Mouse (Mus musculus): ENCODE results near the gene Edem3. TPM values are rescaled to one million over a fixed set of nuclear protein-coding genes. Genes with fewer than 3 reads are reported as not detected.

The Edem3 gene
- total and polyA plus RNA-seq, 2 experiments from 2014 or later: 6.6 to 16.5 TPM

DNA sequence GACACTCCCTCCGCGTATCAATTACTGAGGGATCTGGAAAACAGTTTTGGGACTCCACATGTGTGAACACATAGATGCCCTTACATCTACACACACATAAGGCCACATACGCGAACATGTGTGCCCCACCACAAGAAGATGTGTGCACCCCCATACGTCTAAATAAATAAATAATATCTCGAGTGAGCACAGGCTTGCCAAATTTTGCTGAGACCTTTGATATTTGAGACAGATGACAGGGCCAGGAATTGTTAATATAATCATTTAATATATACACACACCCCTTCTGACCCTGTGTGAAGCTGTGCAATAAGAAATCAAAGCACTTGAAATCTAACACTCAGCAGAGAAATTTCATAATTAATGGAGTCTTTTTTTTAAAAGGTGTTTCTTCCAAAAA lies 109.2 kb downstream of the Edem3 start:
- TF ChIP-seq EP300 (IDR thresholded peaks at IDR 0.05; ENCODE audit: low read depth) (no peak), CTCF (IDR thresholded peaks at IDR 0.05; ENCODE audit: low read depth) (no peak)
- ATAC-seq (ENCODE audit: insufficient read depth, low read depth) (no peak), DNase-seq (ENCODE audit: low spot score) (no peak)
- WGBS: 93% methylated on average over 6 of the region's 6 CpGs
- no peaks in the 10 kb centered on the region; the same call in 1 of the 2 replicates for H3K4me1 ChIP-seq (ENCODE audit: control insufficient read depth, insufficient read depth)
- H3K4me3 ChIP-seq (ENCODE audit: low read depth, low read length): no peak overlapping the region
- H3K9ac ChIP-seq (replicated peaks; ENCODE audit: low read depth, low read length): no peak overlapping the region
- no peaks in the 10 kb centered on the region for H3K36me3 ChIP-seq (replicated peaks; ENCODE audit: control insufficient read depth, insufficient read depth, low read length)
- H3K27me3 ChIP-seq (ENCODE audit: control insufficient read depth, insufficient read depth, low read length): no peaks in the 10 kb centered on the region
- no peaks in the 10 kb centered on the region for H3K9me3 ChIP-seq (replicated peaks; ENCODE audit: control insufficient read depth, low read length)
- no peak overlapping the region for H3K27ac ChIP-seq (ENCODE audit: low read depth)
- H3K4me2 ChIP-seq (ENCODE audit: low read depth, low read length): no peak overlapping the region

Other genes starting within 250 kb of the Edem3 start
- 18.8 and 64.3 TPM in 2 replicates for gene Fam129a, start 184.2 kb upstream of the Edem3 start, total RNA-seq (2014; rRNA removed; ENCODE audit: low replicate concordance)
- gene Fam129a, start 184.2 kb upstream of the Edem3 start, polyA plus RNA-seq (2015; fragmentation: Nextera tagmentation; extraction: Ambion mirVana): 13.9 and 14.1 TPM in 2 replicates

All from heart, postnatal 0 days (tissue).